Mouse (Mus musculus) ES-E14 (cell line): Measurements from ENCODE around the gene Harbi1. TPM values are rescaled to one million over a fixed set of nuclear protein-coding genes. Genes with fewer than 3 reads are reported as not detected.
A peak's percentile ranks its signal among the peaks of the same experiment; 100 is the strongest.

Experiments
- DNase-seq: peaks from one replicate; pipeline ENCODE4 v3.0.0-alpha.2; 2013; ENCODE audit warnings: low read depth, low spot score
- H3K27ac ChIP-seq: 2 replicates; pipeline ENCODE4 v1.5.1; 2012; ENCODE audit warnings: low read depth, mild to moderate bottlenecking, low read length, moderate library complexity, mixed read lengths; ENCODE audit not compliant: poor library complexity, insufficient read depth, severe bottlenecking
- H3K36me3 ChIP-seq: 2 replicates; pipeline ENCODE4 v1.6.1; 2012; ENCODE audit warnings: mild to moderate bottlenecking, low read length, moderate library complexity, mixed read lengths; ENCODE audit not compliant: control insufficient read depth, poor library complexity, insufficient read depth, severe bottlenecking
- H3K4me1 ChIP-seq, 2 experiments: fragments of 150-350 bp in 1 of 2; sonication (generic) in 1 of 2; 2 replicates each; pipeline ENCODE4 v1.6.1; 2012; ENCODE audit warnings: low read length in 2 of 2, mild to moderate bottlenecking in 1 of 2, mixed read lengths in 1 of 2; ENCODE audit not compliant: control insufficient read depth in 2 of 2, insufficient read depth in 2 of 2, poor library complexity in 1 of 2
- H3K4me3 ChIP-seq, 2 experiments: fragments of 150-350 bp in 1 of 2; sonication (generic) in 1 of 2; 2 replicates each; pipeline ENCODE4 v1.5.1; 2012; ENCODE audit warnings: low read length in 2 of 2, low read depth in 1 of 2, mild to moderate bottlenecking in 1 of 2, mixed read lengths in 1 of 2; ENCODE audit not compliant: insufficient read depth in 1 of 2, poor library complexity in 1 of 2, severe bottlenecking in 1 of 2
- H3K9ac ChIP-seq: 2 replicates; pipeline ENCODE4 v1.6.1; 2012; ENCODE audit warnings: low read depth, mild to moderate bottlenecking, low read length, mixed read lengths; ENCODE audit not compliant: poor library complexity, insufficient read depth, severe bottlenecking
- H3K9me3 ChIP-seq: fragments of 150-350 bp; sonication (generic); 2 replicates; pipeline ENCODE4 v1.6.1; 2012; ENCODE audit warnings: low read depth, mild to moderate bottlenecking, low read length; ENCODE audit not compliant: control insufficient read depth, insufficient read depth
- CHD2 ChIP-seq: IDR thresholded peaks from 2 replicates; pipeline ENCODE4 v1.6.1; 2014; ENCODE audit warnings: mild to moderate bottlenecking, low read depth, low read length, inconsistent platforms
- HCFC1 ChIP-seq: IDR thresholded peaks from 2 replicates; pipeline ENCODE4 v1.6.1; 2012; ENCODE audit warnings: low read length, inconsistent platforms, borderline replicate concordance; ENCODE audit not compliant: insufficient read depth
- MAFK ChIP-seq: IDR thresholded peaks from 2 replicates; pipeline ENCODE4 v1.6.1; 2014; ENCODE audit warnings: mild to moderate bottlenecking, low read depth, low read length, inconsistent platforms; ENCODE audit not compliant: insufficient read depth
- ZC3H11A ChIP-seq: IDR thresholded peaks from 2 replicates; pipeline ENCODE4 v1.6.1; 2012; ENCODE audit warnings: low read depth, mild to moderate bottlenecking, inconsistent platforms, low read length, borderline replicate concordance
- ZNF384 ChIP-seq: IDR thresholded peaks from 2 replicates; pipeline ENCODE4 v1.6.1; 2012; ENCODE audit warnings: low read depth, low read length, inconsistent platforms
- in situ Hi-C, 2 experiments: fragments of 600-800 bp; cut with MboI; formaldehyde crosslinking; loops; one replicate each; pipeline ENCODE4 v1.15.1; 2025; ENCODE audit warnings: low sequenced_read_pairs in 2 of 2, inconsistent platforms in 1 of 2; ENCODE audit not compliant: unreplicated experiment in 2 of 2
- total RNA-seq: library from RNA; depleted of rRNA; stranded (reverse); fragments of 300-350 nt; gene quantifications from 2 replicates; pipeline ENCODE4 v1.2.3, GENCODE M21; 2012

The Harbi1 gene
- total RNA-seq, 1 experiment = 17.0 TPM

GRCm38 (mm10) chr2:91701366-91701765 is 9.3 kb upstream of the Harbi1 start:
- Histone ChIP-seq H3K4me3 (no peak overlapping the region), H3K9ac (no peak overlapping the region), H3K27ac (no peak overlapping the region), H3K4me1 (peaks cover 2 to 8% of the 10 kb centered on the region in 2 experiments; a peak in 3 of 4 replicates), H3K36me3 (no peaks in the 10 kb centered on the region), H3K9me3 (no peaks in the 10 kb centered on the region)
- in situ Hi-C loops = no loop called here
- no peak for TF ChIP-seq CHD2
- no peak for DNase-seq

- Histone ChIP-seq H3K4me1 (peaks cover 2 to 8% of the 10 kb centered on the region in 2 experiments; a peak in 3 of 4 replicates), H3K36me3 (no peaks in the 10 kb centered on the region), H3K4me3 (peak overlapping the region in 1 of 2 experiments; percentile 38; a peak in 2 of 4 replicates), H3K9me3 (no peaks in the 10 kb centered on the region), H3K9ac (peak overlapping the region; percentile 57; the same call in 1 of the 2 replicates), H3K27ac (peak overlapping the region; percentile 88; the same call in 1 of the 2 replicates)
- in situ Hi-C loops = no loop called here
- DNase-seq = no peak
- TF ChIP-seq ZNF384 (no peak), ZC3H11A (no peak), CHD2 (no peak), MAFK (no peak), HCFC1 (no peak)
These were observed 4.9 kb upstream of the Harbi1 start for GRCm38 (mm10) chr2:91705736-91706135.

GRCm38 (mm10) chr2:91706456-91706855 is 4.2 kb upstream of the Harbi1 start:
- no peak overlapping the region for H3K4me3 ChIP-seq
- TF ChIP-seq CHD2 (no peak), ZNF384 (no peak), ZC3H11A (no peak), HCFC1 (no peak), MAFK (no peak)
- in situ Hi-C loops = no loop called here

GRCm38 (mm10) chr2:91708361-91708760 is 2.3 kb upstream of the Harbi1 start:
- DNase-seq = no peak
- H3K4me1 ChIP-seq = peaks cover 5 to 8% of the 10 kb centered on the region in 2 experiments; a peak in 3 of 4 replicates
- H3K4me3 ChIP-seq = no peak overlapping the region
- no peak overlapping the region for H3K9ac ChIP-seq
- peaks cover 6% of the 10 kb centered on the region; the same call in 1 of the 2 replicates for H3K36me3 ChIP-seq
- H3K9me3 ChIP-seq = no peaks in the 10 kb centered on the region
- H3K27ac ChIP-seq = no peak overlapping the region
- in situ Hi-C loops = no loop called here
- TF ChIP-seq ZNF384 (no peak), MAFK (no peak), HCFC1 (no peak), ZC3H11A (no peak), CHD2 (no peak)

More at GRCm38 (mm10) chr2:91706456-91706855, 4.2 kb upstream of the Harbi1 start:
- peak overlapping the region; percentile 88; the same call in 1 of the 2 replicates for H3K27ac ChIP-seq
- H3K9me3 ChIP-seq = no peaks in the 10 kb centered on the region
- no peak for DNase-seq
- H3K36me3 ChIP-seq = no peaks in the 10 kb centered on the region
- H3K9ac ChIP-seq = no peak overlapping the region
- peaks cover 2 to 8% of the 10 kb centered on the region in 2 experiments; a peak in 3 of 4 replicates for H3K4me1 ChIP-seq

GRCm38 (mm10) chr2:91711256-91711925 is 739 bp downstream of the Harbi1 start:
- H3K9ac ChIP-seq = peak overlapping the region; percentile 94
- no peak for TF ChIP-seq CHD2
- TF ChIP-seq ZC3H11A = no peak
- no peak for TF ChIP-seq ZNF384
- TF ChIP-seq HCFC1 = no peak
- no peak for TF ChIP-seq MAFK
- in situ Hi-C loops = no loop called here
- peaks cover 0 to 3% of the 10 kb centered on the region in 2 experiments; a peak in 1 of 4 replicates for H3K4me1 ChIP-seq
- H3K4me3 ChIP-seq = peak overlapping the region; percentile 85 to 95
- no peaks in the 10 kb centered on the region for H3K9me3 ChIP-seq
- no peak for DNase-seq
- peaks cover 8% of the 10 kb centered on the region; the same call in 1 of the 2 replicates for H3K36me3 ChIP-seq
- peak overlapping the region; percentile 85 for H3K27ac ChIP-seq
